ENCODE assay signal across 26 mouse cellular contexts in genomic region chr16:14124709-14125108, GRCm38 (mm10). TPM values are rescaled to one million over a fixed set of nuclear protein-coding genes. Genes with fewer than 3 reads are reported as not detected.
DNase-seq lines count a peak whose midpoint lies in the region; ATAC-seq and TF ChIP-seq lines count a peak whose summit lies in the region.
"Had no signal": no experiment of that assay in that cellular context is flagged by ENCODE, and none has a peak within 500 bp of the region (broad histone marks: within the 10 kb centered on the region; RNA-seq: fewer than 3 reads in every experiment).

No protein-coding gene starts in this region.

- no peak for TF ChIP-seq EP300 in ES-Bruce4 (IDR thresholded peaks at IDR 0.05; ENCODE audit: insufficient read depth, low read depth, low read length)

- 95% methylated on average over 7 of the region's 7 CpGs for WGBS in intestine, embryonic 15.5 days

- H3K4me2 ChIP-seq in intestine, embryonic 15.5 days (replicated peaks) = no peak overlapping the region
- H3K4me2 ChIP-seq: heart, embryonic 15.5 days; hindbrain, embryonic 14.5 days; limb, embryonic 13.5 days; liver, embryonic 12.5 days; lung, embryonic 14.5 days; midbrain, embryonic 13.5 days had no signal

- no peak overlapping the region for H3K4me3 ChIP-seq in ES-Bruce4 (ENCODE audit: low read depth, low read length)
- H3K4me3 ChIP-seq in intestine, embryonic 15.5 days (replicated peaks) = no peak overlapping the region
- H3K4me3 ChIP-seq: heart, embryonic 15.5 days; limb, embryonic 13.5 days; liver, embryonic 12.5 days; megakaryocyte, embryonic 14.5 days; midbrain, embryonic 13.5 days had no signal

- H3K36me3 ChIP-seq in ES-Bruce4 (ENCODE audit: control insufficient read depth, insufficient read depth, low read length, poor library complexity, severe bottlenecking) = peaks cover 34% of the 10 kb centered on the region
- peaks cover 51% of the 10 kb centered on the region for H3K36me3 ChIP-seq in intestine, embryonic 15.5 days

- no peak for TF ChIP-seq POLR2A in ES-Bruce4 (IDR thresholded peaks at IDR 0.05; ENCODE audit: insufficient read depth, low read length)

- peak overlapping the region; percentile 69; the same call in 1 of the 2 replicates for H3K27ac ChIP-seq in ES-Bruce4 (ENCODE audit: insufficient read depth, low read length)
- no peak overlapping the region for H3K27ac ChIP-seq in intestine, embryonic 15.5 days
- H3K27ac ChIP-seq: heart, embryonic 15.5 days; hindbrain, embryonic 14.5 days; limb, embryonic 13.5 days; liver, embryonic 12.5 days; midbrain, embryonic 13.5 days; stomach, postnatal 0 days had no signal

- peak; percentile 89 for DNase-seq in adrenal gland, adult (ENCODE audit: inconsistent age in 2 of 2, low spot score in 1 of 2)
- DNase-seq in adrenal gland, postnatal 25 days = peak; percentile 65
- peak; percentile 19 for DNase-seq in lung, postnatal 25 days (ENCODE audit: low spot score)
- DNase-seq in embryo, embryonic 10.5 days (ENCODE audit: low spot score) = no peak
- DNase-seq in cerebellum, adult 11 months = no peak
- DNase-seq: cerebellum, postnatal 10 days; forebrain, postnatal 0 days; gastrocnemius, postnatal 25 days; heart, postnatal 4 days; kidney, adult 9 months; kidney, postnatal 14 days; layer of hippocampus, postnatal 36 days; lung, embryonic 14.5 days; right cerebral cortex, adult 18-20 months; thymus, postnatal 25 days had no signal

- no peak for TF ChIP-seq CTCF in ES-Bruce4 (IDR thresholded peaks at IDR 0.05; ENCODE audit: low read depth, low read length)

- no peak overlapping the region for H3K9ac ChIP-seq in ES-Bruce4 (ENCODE audit: low read depth, poor library complexity, severe bottlenecking)
- H3K9ac ChIP-seq in intestine, embryonic 15.5 days = no peak overlapping the region
- H3K9ac ChIP-seq: forebrain, postnatal 0 days; heart, embryonic 15.5 days; hindbrain, embryonic 14.5 days; limb, embryonic 13.5 days; liver, embryonic 12.5 days; lung, embryonic 14.5 days; midbrain, embryonic 13.5 days had no signal

- H3K4me1 ChIP-seq in ES-Bruce4 (ENCODE audit: control insufficient read depth, insufficient read depth, low read length) = peaks cover 2% of the 10 kb centered on the region
- H3K4me1 ChIP-seq in intestine, embryonic 15.5 days (replicated peaks) = no peaks in the 10 kb centered on the region
- H3K4me1 ChIP-seq: heart, embryonic 15.5 days; limb, embryonic 13.5 days; liver, embryonic 12.5 days; midbrain, embryonic 13.5 days had no signal

- H3K27me3 ChIP-seq in ES-Bruce4 (ENCODE audit: control insufficient read depth, insufficient read depth, low read length, poor library complexity, severe bottlenecking) = no peaks in the 10 kb centered on the region
- no peaks in the 10 kb centered on the region for H3K27me3 ChIP-seq in intestine, embryonic 15.5 days (replicated peaks)
- H3K27me3 ChIP-seq: heart, embryonic 15.5 days; limb, embryonic 13.5 days; liver, embryonic 12.5 days; megakaryocyte, embryonic 14.5 days; midbrain, embryonic 13.5 days had no signal

- no peak for ATAC-seq in granulocyte monocyte progenitor cell, adult 5-6 weeks (replicated peaks; ENCODE audit: poor library complexity, severe bottlenecking)
- ATAC-seq in intestine, embryonic 15.5 days = no peak
- ATAC-seq: forebrain, postnatal 0 days; inflammation-experienced regulatory T-cells, adult 6 months; liver, embryonic 12.5 days; midbrain, embryonic 13.5 days had no signal

- H3K9me3 ChIP-seq in ES-Bruce4 (replicated peaks; ENCODE audit: control insufficient read depth, insufficient read depth, low read length, poor library complexity, severe bottlenecking) = no peaks in the 10 kb centered on the region
- no peaks in the 10 kb centered on the region for H3K9me3 ChIP-seq in intestine, embryonic 15.5 days
- H3K9me3 ChIP-seq: heart, embryonic 15.5 days; limb, embryonic 13.5 days; liver, embryonic 12.5 days; megakaryocyte, embryonic 14.5 days; midbrain, embryonic 13.5 days had no signal

RNA-seq across cellular contexts. Expression of gene Nde1, which starts 38.4 kb away (rescaled TPM):
- 126 and 129 TPM in 2 replicates for polyA plus RNA-seq in ES-Bruce4 (2011; ENCODE audit: insufficient read depth, insufficient read length, low read depth, missing spikeins)
- total RNA-seq in adrenal gland, postnatal 25 days (2021) = 46.0 and 51.3 TPM in 2 replicates
- total RNA-seq in granulocyte monocyte progenitor cell, adult 5-6 weeks (2014; fragmentation: Nextera tagmentation) = 38.7 and 56.9 TPM in 2 replicates
- 60.4 and 67.8 TPM in 2 replicates for total RNA-seq in granulocyte monocyte progenitor cell, adult 5-6 weeks (2017)
- 68.7 and 70.0 TPM in 2 replicates for polyA plus RNA-seq in intestine, embryonic 15.5 days (2015; fragmentation: Nextera tagmentation; extraction: Ambion mirVana)

RNA-seq across cellular contexts. Expression of gene Marf1, which starts 38.4 kb away (rescaled TPM):
- 68.6 and 72.3 TPM in 2 replicates for polyA plus RNA-seq in ES-Bruce4 (2011; ENCODE audit: insufficient read depth, insufficient read length, low read depth, missing spikeins)
- 150 and 155 TPM in 2 replicates for total RNA-seq in adrenal gland, postnatal 25 days (2021)
- total RNA-seq in granulocyte monocyte progenitor cell, adult 5-6 weeks (2014; fragmentation: Nextera tagmentation) = 40.0 and 48.2 TPM in 2 replicates
- total RNA-seq in granulocyte monocyte progenitor cell, adult 5-6 weeks (2017) = 21.6 and 23.6 TPM in 2 replicates
- 12.7 and 13.7 TPM in 2 replicates for polyA plus RNA-seq in intestine, embryonic 15.5 days (2015; fragmentation: Nextera tagmentation; extraction: Ambion mirVana)

Comparison
In these comparisons a context has a peak if more than half of its experiments do, and no peak if none do; other contexts are left out.
1. DNase-seq: peak in adrenal gland, adult (2 of 2), adrenal gland, postnatal 25 days (single experiment) and lung, postnatal 25 days (single experiment); none in embryo, embryonic 10.5 days (single experiment) and cerebellum, adult 11 months (single experiment).